Mouse (Mus musculus) induced T-regulatory cell, adult 2 months (primary cell): ENCODE results near the gene Cygb.
"Not testable (repeated sequence)": the region's sequence is repeated elsewhere in the genome, so short reads cannot be mapped to it uniquely, and the experiment has no call there.

Experiments
- DNase-seq: peaks from one replicate; pipeline ENCODE4 v3.0.0-alpha.2; 2012; ENCODE audit warnings: low read depth

Cygb gene

DNA sequence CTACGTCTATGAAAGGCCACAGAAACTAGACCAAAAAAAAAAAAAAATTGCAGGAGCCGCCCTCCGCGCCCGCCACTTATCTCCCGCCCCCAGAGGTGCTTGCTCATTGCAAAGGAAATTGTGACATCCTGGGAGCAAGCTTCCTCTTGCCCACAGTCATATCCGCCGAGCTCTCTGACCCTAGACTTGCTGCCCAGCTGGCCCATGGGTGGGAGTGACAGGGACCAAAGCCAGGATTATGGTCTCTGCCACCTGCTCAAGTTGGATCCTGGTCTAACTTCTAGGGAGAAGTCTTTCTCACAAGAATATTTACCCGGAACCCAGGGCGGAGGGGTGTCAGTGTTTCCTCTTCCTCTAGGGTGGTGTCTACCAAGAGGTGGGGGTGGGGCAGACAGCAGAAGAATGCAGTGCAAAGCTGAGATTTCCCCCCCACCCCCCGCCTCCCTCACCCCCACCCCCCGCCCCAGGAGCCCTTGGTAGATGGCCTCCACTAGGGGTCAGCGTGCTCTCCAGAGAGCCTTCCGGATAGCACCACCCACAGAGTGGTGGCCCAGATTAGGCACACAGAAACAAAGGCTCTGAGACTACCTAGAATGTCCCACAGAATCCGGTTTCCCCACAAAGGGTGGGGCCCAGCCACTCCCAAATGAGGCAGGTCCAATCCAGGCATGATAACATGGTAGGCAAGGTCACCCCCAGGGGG lies 38.2 kb downstream of the Cygb start:
- DNase-seq = peak; percentile 84

DNA sequence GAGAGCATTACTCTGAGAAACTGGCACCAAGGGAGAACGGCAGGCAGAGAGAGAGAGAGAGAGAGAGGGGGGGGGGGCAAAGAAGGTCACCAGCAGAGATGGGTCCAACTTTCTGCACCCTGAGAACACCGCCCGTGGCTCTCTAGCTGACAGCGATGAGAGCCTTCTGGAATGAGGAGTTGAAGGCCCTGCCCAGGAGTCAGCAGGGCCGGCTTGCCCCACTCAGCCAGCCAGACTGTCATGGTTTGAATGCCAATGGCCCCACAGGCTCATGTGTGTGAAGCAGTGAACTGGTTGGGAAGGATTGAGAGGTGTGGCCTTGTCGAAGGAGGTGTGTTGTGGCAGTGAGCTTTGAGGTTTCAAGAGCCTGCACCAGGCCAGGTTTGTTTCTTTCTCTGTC lies 40.9 kb downstream of the Cygb start:
- DNase-seq = no peak

DNA sequence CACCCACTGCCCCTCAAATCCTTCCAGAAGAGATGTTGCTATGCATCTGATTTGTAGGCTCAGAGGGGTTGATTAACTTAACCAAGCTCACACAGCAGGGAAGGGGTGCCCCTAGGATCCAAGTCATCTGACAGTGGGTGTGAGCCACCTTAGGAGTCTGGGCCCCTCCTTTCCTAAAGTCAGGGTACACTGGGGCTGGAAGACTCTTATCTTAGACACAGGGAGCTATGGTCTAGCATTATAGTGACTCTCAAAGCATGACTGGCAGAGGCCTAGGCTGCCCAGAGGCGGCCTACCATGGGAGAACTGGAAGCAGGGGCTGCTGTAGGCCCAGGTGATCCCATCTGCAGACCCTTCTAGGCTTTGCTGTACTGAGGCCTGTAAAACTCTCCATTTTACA lies 41.6 kb downstream of the Cygb start:
- no peak for DNase-seq

DNA sequence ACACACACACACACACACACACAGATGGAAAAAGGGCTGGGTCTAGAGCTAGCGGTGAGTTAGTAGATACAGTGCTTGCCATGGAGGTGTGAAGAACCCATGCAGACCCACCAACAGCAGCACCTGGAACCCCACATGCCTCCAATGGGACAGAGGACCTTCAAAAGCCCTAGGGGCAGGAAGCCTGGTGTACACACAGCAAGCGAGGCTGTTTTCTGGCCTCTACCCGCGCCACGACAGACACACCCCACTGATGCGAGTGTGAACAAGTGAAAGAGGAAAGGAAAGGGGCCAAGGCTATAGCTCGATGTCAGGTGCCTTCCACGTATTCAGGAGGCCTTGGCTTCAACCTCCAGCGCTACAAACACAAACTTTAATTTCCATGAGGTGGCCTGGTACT lies 42.2 kb downstream of the Cygb start:
- DNase-seq = no peak

DNA sequence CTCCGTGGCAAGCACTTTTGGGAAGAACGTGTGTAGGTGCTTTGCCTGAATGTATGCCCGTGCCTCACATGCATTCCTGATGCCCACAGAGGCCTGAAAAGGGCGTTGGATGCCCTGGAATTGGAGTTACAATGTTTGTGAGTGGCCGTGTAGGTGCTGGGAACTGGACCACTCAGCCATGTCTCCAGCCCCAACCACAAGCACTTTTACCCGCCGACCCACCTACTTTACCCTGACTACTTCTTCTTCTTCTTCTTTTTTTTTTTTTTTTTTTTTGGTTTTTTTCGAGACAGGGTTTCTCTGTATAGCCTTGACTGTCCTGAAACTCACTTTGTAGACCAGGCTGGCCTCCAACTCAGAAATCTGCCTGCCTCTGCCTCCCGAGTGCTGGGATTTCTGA lies 42.9 kb downstream of the Cygb start:
- DNase-seq = not testable (repeated sequence)

DNA sequence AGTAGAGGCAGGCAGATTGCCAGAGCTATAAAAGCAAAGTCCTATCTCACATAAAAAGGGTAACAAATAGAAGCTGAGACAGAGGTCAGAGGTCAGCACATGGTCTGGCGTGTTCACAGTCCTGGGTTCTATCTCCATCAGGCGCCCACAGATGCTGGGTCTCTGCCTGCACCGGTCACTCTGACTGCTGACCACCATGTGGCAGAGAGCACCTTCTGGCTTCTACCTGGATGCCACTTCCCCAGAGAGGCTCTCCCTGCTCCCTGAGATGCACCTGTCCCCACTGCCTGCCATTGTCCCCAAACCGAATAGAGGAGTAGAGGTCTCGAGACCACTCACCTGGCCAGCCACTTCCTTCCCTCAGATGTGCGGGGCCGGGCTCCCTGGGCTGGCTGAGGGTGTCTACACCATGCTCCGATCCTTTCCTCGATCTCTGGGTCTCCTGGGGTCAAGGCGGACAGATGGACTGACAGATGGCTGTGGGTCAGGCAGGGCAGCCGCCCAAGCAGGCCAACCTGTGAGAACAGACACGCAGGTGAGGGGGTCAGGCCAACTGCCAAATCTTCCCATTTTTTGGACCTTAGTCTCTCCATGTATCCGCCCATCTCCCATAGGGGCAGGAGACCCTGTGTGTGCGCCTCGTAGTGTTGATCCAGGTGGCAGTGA lies 44.0 kb downstream of the Cygb start:
- no peak for DNase-seq

DNA sequence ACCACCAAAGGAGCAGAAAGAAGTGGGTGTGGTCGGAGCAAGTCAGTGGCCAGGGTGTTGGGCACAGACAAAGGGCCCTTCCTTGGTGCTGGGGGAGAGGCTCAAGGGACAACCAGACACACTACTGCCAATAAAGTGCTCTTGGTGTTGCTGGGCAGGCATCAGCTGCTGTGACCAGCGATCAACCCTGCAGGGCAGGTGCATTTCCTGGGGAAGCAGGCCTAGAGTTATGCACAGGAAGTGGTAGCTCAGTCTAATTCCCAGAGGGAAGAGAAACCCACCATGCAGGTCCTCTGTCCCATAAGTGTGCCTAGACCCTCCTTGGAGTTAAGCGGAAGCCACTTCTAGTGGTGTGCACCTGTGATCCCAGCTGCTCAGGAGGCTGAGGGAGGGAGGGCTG lies 46.4 kb downstream of the Cygb start:
- no peak for DNase-seq

DNA sequence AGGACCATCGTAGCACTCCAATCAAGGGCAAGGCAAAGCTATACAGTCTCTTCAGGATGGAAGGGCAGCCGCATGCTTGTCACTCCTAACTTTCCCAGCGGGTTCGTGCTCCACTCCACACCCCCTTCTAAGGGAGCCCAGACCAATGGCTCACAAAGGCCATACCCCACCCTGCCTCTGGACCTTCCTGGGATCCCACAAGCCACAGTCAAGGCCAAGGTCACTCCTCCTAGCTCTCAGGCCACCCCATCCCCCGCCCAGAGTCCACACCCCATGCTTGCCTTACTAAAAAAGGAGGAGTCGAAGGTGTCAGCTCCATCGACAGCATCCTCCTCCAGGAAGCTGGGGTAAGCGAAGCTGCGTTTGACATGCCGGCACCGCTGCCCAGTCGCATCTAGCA lies 50.0 kb downstream of the Cygb start:
- no peak for DNase-seq

DNA sequence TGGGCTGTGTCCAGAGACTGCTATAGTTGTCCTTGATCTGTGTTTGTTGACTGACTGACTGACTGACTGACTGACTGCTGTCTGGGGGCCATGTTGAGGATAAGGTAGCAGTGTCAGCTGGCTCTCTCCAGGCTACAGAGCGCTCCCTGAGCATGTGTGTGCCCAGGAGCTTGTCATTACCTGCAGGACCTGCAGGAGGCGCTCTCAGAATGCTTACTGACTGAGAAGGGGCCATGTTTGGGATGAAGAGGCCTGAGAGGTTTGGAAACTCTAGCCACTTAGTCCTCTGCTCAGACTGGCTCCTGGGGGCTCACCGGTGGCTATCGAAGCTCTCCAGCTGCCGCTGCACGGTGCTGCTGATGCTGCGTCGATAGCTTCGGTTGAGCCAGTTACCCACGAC lies 50.8 kb downstream of the Cygb start:
- peak; percentile 68 for DNase-seq

DNA sequence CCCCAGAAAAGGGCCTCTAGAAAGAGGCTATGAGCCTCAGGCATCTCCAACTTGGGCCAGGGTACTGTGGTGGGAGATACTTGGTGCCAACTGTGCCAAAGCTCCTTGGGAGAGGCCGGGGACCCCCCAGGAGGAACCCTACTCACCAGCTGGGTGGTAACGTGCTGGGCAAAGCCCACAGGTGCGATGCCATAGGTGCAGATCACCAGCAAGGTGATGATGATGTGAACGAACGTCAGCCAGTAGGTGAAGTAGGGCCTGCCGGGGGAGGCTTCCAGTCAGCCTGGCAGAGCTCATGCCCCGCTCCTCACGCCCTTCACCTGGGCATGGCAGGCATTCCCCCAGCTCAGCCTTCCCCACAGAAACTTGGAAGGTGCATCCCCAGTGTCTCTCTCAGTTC lies 52.1 kb downstream of the Cygb start:
- no peak for DNase-seq

DNA sequence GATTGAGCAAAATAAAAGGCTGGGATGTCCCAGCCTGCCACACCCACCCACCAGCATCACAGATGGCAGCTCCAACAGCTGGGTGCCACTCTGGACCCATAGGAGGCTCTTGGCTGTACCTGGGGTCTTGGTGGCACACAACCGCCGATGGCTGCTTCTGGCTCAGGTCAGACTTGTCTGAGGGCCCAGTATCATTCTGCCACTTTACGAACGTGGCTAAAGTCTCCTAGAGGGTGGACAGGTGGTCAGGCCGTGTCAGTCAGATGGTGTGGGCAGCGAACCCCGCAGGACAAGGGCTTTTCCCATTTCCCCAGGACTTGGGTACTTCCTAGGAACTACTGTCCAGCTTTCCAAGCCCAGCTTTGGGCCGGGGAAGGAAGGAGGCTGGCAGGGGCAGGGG lies 52.9 kb downstream of the Cygb start:
- DNase-seq = no peak

DNA sequence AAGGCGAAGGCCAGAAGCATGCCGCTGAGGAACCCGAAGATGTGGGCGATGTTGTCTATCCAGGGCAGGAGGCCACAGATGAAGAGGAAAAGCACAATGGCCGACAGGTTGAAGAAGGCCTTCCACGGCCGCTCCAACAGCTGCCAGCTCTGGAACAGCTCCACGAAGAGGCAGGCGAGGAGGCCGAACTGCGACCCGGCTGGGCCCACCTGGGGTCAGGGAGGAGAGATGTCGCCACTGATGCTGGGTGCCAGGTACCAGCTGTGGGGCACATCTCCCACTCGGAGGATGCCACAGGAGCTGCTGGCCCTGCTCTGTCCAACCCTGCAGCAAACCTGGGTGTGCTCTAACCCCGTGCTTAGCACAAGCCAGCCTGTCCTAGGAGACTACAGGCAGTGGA lies 54.9 kb downstream of the Cygb start:
- DNase-seq = no peak

DNA sequence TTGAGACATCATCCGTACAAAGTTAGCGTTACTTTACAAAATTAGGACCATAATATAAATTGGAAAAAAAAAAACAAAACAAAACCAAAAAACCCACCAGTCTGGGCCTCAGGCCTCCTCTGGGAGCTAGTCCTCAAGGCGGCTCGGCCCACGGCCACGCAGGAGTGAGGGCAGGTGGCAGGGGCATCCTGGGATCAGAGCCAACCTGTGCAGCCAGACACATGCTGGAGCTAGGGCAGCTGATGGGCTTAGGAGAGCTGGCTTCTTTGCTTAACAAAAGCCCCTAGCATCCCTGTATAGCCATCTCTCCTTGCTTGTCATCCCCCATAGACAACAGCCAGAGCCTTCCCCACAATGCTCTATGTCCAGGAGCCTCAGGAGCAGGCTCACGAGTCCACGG lies 55.9 kb downstream of the Cygb start:
- no peak for DNase-seq

DNA sequence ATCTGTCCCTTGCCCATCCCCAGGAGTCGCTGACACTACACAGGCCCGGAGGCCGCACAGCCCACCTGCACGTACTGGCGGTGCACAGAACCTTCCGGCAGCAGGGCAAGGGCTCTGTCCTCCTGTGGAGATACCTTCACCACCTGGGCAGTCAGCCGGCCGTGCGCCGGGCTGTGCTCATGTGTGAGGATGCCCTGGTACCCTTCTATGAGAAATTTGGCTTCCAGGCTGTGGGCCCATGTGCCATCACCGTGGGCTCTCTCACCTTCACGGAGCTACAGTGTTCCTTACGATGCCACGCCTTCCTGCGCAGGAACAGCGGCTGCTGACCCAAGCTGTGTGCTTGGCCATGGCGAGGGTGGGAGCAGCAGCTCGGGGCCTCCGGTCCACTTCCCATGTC lies 57.3 kb downstream of the Cygb start:
- no peak for DNase-seq
